Mouse (Mus musculus) lung, postnatal 0 days (tissue): ENCODE data around the gene Capn1.

Experiments used
- CTCF ChIP-seq: IDR thresholded peaks from 2 replicates; pipeline ENCODE4 v1.5.1; 2016; ENCODE audit warnings: antibody characterized with exemption, mild to moderate bottlenecking
- EP300 ChIP-seq: IDR thresholded peaks from 2 replicates; pipeline ENCODE4 v1.6.1; 2016; ENCODE audit warnings: antibody characterized with exemption, mild to moderate bottlenecking, control low read depth

- TF ChIP-seq CTCF (no peak), EP300 (no peak)
Observed at GRCm38 (mm10) chr19:6030520-6031280, 15.0 kb upstream of the Capn1 start.
